Mouse (Mus musculus): ENCODE data around the gene Ppp2r5d. TPM values are rescaled to one million over a fixed set of nuclear protein-coding genes. Genes with fewer than 3 reads are reported as not detected.

The Ppp2r5d gene
- total RNA-seq, 1 experiment from 2014 or later: 37.4 TPM

- no peak for ATAC-seq (replicated peaks in 1 of 2; ENCODE audit: insufficient read depth in 1 of 2, low FRiP score in 2 of 2, low TSS enrichment in 1 of 2, low read depth in 1 of 2, poor library complexity in 2 of 2, severe bottlenecking in 2 of 2)
Measured at GRCm38 (mm10) chr17:46725731-46726645, 21.1 kb upstream of the Ppp2r5d start.

- ATAC-seq (replicated peaks in 1 of 2; ENCODE audit: insufficient read depth in 1 of 2, low FRiP score in 2 of 2, low TSS enrichment in 1 of 2, low read depth in 1 of 2, poor library complexity in 2 of 2, severe bottlenecking in 2 of 2): peak; percentile 52 to 60
Measured at GRCm38 (mm10) chr17:46725273-46725672, 20.4 kb upstream of the Ppp2r5d start.

- no peak for ATAC-seq (replicated peaks in 1 of 2; ENCODE audit: insufficient read depth in 1 of 2, low FRiP score in 2 of 2, low TSS enrichment in 1 of 2, low read depth in 1 of 2, poor library complexity in 2 of 2, severe bottlenecking in 2 of 2)
Measured at GRCm38 (mm10) chr17:46724477-46725084, 19.7 kb upstream of the Ppp2r5d start.

GRCm38 (mm10) chr17:46721077-46721476 is 16.2 kb upstream of the Ppp2r5d start:
- ATAC-seq (replicated peaks in 1 of 2; ENCODE audit: insufficient read depth in 1 of 2, low FRiP score in 2 of 2, low TSS enrichment in 1 of 2, low read depth in 1 of 2, poor library complexity in 2 of 2, severe bottlenecking in 2 of 2): no peak

GRCm38 (mm10) chr17:46714756-46715481 is 10.0 kb upstream of the Ppp2r5d start:
- no peak for ATAC-seq (replicated peaks in 1 of 2; ENCODE audit: insufficient read depth in 1 of 2, low FRiP score in 2 of 2, low TSS enrichment in 1 of 2, low read depth in 1 of 2, poor library complexity in 2 of 2, severe bottlenecking in 2 of 2)

GRCm38 (mm10) chr17:46713849-46714248 is 8.9 kb upstream of the Ppp2r5d start:
- ATAC-seq (replicated peaks in 1 of 2; ENCODE audit: insufficient read depth in 1 of 2, low FRiP score in 2 of 2, low TSS enrichment in 1 of 2, low read depth in 1 of 2, poor library complexity in 2 of 2, severe bottlenecking in 2 of 2): no peak

GRCm38 (mm10) chr17:46712442-46712841 is 7.5 kb upstream of the Ppp2r5d start:
- ATAC-seq (replicated peaks in 1 of 2; ENCODE audit: insufficient read depth in 1 of 2, low FRiP score in 2 of 2, low TSS enrichment in 1 of 2, low read depth in 1 of 2, poor library complexity in 2 of 2, severe bottlenecking in 2 of 2): no peak

- peak in 1 of 2 experiments; percentile 29; a peak in 1 of 4 replicates for ATAC-seq (replicated peaks in 1 of 2; ENCODE audit: insufficient read depth in 1 of 2, low FRiP score in 2 of 2, low TSS enrichment in 1 of 2, low read depth in 1 of 2, poor library complexity in 2 of 2, severe bottlenecking in 2 of 2)
Measured at GRCm38 (mm10) chr17:46711612-46712271, 6.8 kb upstream of the Ppp2r5d start.

- peak; percentile 84 to 90 for ATAC-seq (replicated peaks in 1 of 2; ENCODE audit: insufficient read depth in 1 of 2, low FRiP score in 2 of 2, low TSS enrichment in 1 of 2, low read depth in 1 of 2, poor library complexity in 2 of 2, severe bottlenecking in 2 of 2)
Measured at GRCm38 (mm10) chr17:46710959-46711597, 6.2 kb upstream of the Ppp2r5d start, which contains the start of gene Pex6. Gene Pex6 (plus strand): TSS chr17:46711463.

- no peak for ATAC-seq (replicated peaks in 1 of 2; ENCODE audit: insufficient read depth in 1 of 2, low FRiP score in 2 of 2, low TSS enrichment in 1 of 2, low read depth in 1 of 2, poor library complexity in 2 of 2, severe bottlenecking in 2 of 2)
Measured at GRCm38 (mm10) chr17:46706375-46707089, 1.6 kb upstream of the Ppp2r5d start.

GRCm38 (mm10) chr17:46703971-46704886 is 682 bp downstream of the Ppp2r5d start:
- ATAC-seq (replicated peaks in 1 of 2; ENCODE audit: insufficient read depth in 1 of 2, low FRiP score in 2 of 2, low TSS enrichment in 1 of 2, low read depth in 1 of 2, poor library complexity in 2 of 2, severe bottlenecking in 2 of 2): no peak

GRCm38 (mm10) chr17:46702506-46702905 is 2.4 kb downstream of the Ppp2r5d start:
- no peak for ATAC-seq (replicated peaks in 1 of 2; ENCODE audit: insufficient read depth in 1 of 2, low FRiP score in 2 of 2, low TSS enrichment in 1 of 2, low read depth in 1 of 2, poor library complexity in 2 of 2, severe bottlenecking in 2 of 2)

- ATAC-seq (replicated peaks in 1 of 2; ENCODE audit: insufficient read depth in 1 of 2, low FRiP score in 2 of 2, low TSS enrichment in 1 of 2, low read depth in 1 of 2, poor library complexity in 2 of 2, severe bottlenecking in 2 of 2): no peak
Measured at GRCm38 (mm10) chr17:46702100-46702499, 2.8 kb downstream of the Ppp2r5d start.

- ATAC-seq (replicated peaks in 1 of 2; ENCODE audit: insufficient read depth in 1 of 2, low FRiP score in 2 of 2, low TSS enrichment in 1 of 2, low read depth in 1 of 2, poor library complexity in 2 of 2, severe bottlenecking in 2 of 2): no peak
Measured at GRCm38 (mm10) chr17:46701489-46701888, 3.4 kb downstream of the Ppp2r5d start.

- no peak for ATAC-seq (replicated peaks in 1 of 2; ENCODE audit: insufficient read depth in 1 of 2, low FRiP score in 2 of 2, low TSS enrichment in 1 of 2, low read depth in 1 of 2, poor library complexity in 2 of 2, severe bottlenecking in 2 of 2)
Measured at GRCm38 (mm10) chr17:46699912-46700311, 5.0 kb downstream of the Ppp2r5d start.
